Mouse (Mus musculus) lung, postnatal 14 days (tissue): Measurements from ENCODE around the gene C1ra.
"Not testable (repeated sequence)": the region's sequence is repeated elsewhere in the genome, so short reads cannot be mapped to it uniquely, and the experiment has no call there.

Source experiments
- DNase-seq: peaks from one replicate; pipeline ENCODE4 v3.0.0; 2021

The C1ra gene

DNA sequence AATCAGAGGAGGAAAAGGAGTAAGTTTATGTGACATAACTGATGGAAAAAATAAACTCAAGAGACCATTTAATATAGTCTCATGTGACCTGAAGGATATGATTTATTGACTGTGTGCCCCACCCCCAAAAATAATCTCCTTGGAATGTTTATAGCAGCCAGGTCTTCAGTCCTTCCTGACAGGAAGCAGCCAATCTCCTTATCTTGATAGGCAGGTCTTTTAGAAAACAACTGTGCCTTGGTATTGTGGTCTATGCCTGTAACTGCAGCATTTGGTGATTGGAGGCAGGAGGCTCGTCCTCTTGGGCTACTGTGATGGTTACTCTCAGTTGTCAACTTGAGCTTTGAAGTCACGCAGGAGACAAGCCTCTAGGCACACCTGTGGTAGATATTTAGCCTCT is 24.7 kb upstream of the C1ra start:
- no peak for DNase-seq

- DNase-seq: no peak
Measured at GRCm38 (mm10) chr6:124488952-124489351, 23.3 kb upstream of the C1ra start.

DNA sequence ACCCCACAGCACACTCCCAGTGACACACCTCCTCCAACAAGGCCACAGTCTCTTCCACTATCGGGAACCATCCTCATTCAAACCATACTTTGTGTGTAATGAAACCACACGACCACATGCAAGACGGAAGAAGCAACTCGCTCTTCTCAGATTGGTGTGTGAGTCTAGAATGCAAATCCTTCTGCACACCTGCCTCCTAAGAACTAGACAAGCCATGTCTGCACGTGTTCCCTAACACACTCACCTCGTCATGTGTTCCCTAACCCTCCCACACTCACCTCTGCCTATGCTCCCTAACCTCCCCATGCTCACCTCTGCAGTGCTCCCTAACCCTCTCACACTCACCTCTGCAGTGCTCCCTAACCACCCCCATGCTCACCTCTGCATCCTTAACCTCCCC is 20.8 kb upstream of the C1ra start:
- no peak for DNase-seq

DNA sequence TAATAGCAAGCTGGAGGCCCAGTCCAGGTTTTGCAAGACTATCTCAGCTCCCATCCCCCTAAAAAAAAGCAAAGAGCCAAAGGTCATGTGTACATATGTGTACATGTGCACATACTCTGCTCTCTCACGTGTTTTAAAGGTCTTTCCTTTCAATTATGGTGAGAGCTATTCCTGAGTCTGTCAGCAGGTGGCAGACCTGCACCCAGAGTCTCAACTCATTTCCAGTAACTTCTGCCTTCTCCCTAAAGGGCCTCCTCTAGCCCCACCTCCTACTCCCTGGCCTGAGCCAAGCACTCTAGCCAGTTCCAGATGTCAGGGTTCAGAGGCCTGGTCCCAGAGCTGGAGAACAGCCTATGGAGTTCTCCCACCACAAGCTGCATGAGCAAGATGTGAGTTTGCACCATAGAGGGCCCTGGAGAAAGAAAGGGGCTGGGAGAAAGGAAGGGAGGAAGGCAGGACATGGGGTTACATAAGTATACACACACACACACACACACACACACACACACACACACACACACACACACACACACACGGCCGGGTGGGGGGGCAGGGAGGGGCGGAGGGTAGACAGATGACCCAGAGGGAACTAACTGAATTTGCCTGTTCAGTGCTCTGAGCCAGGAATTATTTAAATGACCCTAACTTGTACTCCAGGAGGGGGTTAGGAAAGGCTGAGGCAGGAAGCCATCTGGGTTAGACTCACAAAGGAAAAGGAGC is 19.2 kb upstream of the C1ra start, which contains the start of gene C1rl:
Gene C1rl, plus strand, starts transcription at position 272 of the 720 bp plus-strand sequence.
- DNase-seq: peak; percentile 80

DNA sequence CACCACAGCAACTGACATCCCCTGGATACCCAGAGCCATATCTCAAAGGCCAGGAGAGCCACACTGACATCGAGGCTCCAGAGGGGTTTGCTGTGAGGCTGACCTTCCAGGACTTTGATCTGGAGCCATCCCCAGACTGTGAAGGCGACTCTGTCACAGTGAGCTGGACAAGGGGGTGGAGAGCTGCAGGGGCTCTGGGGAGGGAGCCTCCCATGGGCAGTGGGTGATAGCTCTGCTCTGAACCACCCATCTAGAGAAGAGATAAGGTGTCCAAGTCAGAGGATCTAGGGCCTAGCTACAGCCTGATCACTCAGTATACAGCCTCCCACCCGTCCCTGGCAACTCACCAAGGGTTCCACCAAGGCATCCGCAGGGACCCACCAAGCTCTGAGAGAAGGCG is 18.3 kb upstream of the C1ra start:
- DNase-seq: no peak

- no peak for DNase-seq
Measured at GRCm38 (mm10) chr6:124496054-124496453, 16.2 kb upstream of the C1ra start.

GRCm38 (mm10) chr6:124499914-124500566 is 12.2 kb upstream of the C1ra start:
- no peak for DNase-seq

DNA sequence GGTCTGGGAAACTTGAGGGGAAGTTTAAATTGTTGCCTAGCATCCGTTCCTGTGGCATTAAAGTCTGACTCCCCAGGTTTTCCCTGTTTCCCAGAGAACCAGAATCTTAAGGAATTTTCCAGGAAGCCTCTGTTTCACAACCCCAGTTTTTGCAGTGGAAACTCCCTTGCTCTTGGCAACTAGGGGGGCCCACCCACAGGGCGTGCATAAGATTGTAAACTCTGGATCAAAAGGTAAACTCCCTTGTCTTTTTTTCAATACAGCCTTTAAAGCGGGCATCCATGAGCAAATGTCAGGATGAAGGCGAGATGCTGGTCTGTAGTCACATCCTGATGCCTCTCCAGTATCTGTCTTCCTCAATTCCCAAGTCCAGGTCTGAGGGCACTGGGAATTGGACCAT is 10.7 kb upstream of the C1ra start:
- DNase-seq: no peak

- no peak for DNase-seq
Measured at GRCm38 (mm10) chr6:124502021-124502420, 10.2 kb upstream of the C1ra start.

DNA sequence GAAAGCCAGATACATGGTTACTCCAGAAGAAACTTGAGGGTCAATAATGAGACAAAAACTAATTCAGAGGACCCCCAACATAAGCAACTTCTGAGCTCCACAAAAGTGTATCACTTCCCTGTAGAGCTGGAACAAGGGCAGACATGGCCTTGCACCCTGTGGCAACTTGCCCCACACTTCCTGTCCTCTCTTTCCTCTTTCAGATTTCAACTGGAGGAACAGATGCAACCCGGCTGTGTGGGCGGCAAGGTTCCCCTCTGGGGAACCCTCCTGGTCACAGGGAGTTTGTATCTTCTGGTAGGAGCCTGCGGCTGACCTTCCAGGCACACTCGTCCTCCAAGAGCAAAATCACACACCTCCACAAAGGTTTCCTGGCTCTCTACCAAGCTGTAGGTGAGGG is 7.2 kb upstream of the C1ra start:
- DNase-seq: peak; percentile 29

- no peak for DNase-seq
Measured at GRCm38 (mm10) chr6:124506991-124507390, 5.2 kb upstream of the C1ra start.

GRCm38 (mm10) chr6:124508292-124508691 is 3.9 kb upstream of the C1ra start:
- no peak for DNase-seq

- DNase-seq: not testable (repeated sequence)
Measured at GRCm38 (mm10) chr6:124509192-124509591, 3.0 kb upstream of the C1ra start.

DNA sequence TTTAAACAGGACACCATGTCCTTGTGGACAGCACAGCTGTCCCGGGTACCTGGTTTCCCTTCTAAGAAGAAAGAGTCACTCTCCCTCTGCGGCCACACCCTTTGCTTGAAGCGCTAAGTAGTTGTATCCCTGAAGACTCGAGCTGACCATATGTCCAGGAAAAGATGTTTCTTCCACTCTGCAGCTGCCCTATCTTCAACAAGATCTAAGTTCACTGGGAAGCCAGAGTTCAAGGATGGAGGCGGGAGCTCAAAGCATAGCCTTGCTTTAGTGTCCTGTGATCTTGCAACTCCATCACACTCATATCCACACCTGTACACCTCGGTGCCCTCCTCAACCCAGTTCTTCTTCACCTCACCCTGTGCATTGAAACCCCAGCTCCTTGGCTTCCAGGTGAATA is 269 bp upstream of the C1ra start:
- DNase-seq: no peak

GRCm38 (mm10) chr6:124517733-124518132 is 5.5 kb downstream of the C1ra start:
- DNase-seq: not testable (repeated sequence)

DNA sequence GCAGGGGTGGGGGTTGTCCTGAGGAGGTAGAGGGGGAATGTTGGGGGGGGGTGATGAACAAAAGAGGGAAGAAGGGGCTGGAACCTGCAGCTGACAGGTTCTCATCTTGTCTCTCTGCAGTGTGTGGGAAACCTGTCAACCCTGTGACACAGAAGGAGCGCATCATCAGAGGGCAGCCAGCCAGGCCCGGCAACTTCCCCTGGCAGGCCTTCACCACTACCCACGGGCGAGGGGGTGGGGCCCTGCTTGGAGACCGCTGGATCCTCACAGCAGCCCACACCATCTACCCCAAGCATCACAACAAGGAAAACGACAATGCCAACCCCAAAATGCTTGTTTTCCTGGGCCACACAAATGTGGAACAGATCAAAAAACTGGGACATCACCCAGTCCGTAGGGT is 9.9 kb downstream of the C1ra start:
- not testable (repeated sequence) for DNase-seq

DNA sequence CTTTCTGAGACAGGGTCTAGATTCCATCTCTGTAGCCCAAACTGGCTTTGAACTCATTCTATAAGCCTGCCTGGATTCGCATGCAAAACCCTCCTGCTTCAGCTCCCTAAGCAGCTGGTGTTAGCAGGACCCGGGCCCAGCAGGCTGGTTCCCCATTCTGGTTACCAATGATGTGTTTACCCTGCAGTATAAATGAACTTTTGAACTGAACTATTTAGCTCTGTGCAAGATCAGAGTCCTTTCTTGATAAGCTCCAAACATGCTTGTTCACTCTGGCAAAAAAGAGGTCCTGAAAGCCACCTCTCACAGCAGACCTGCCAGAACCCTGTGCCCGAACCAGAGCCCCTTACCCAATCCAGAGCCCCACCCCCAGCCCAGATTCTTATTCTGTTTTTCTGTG is 15.7 kb downstream of the C1ra start:
- DNase-seq: no peak

DNA sequence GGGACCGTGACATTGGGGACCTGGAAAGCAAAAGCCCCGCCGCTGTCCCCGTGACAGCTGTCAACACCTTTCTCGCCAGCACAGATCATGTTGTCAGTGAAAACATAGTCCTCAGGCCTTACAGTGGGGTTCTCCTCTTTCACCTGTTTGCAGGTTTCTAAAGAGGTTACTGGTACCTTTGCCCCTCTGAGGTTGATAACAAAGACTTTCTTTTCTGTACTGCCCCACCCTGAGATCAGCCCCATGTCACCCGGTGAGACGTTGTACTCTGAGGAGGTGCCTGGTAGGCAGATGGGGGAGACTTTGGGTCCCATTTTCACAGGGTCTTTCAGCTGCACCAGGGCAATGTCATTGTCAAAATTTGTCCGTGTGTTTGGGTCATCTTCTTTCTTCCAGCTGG is 18.9 kb downstream of the C1ra start:
- DNase-seq: no peak

DNA sequence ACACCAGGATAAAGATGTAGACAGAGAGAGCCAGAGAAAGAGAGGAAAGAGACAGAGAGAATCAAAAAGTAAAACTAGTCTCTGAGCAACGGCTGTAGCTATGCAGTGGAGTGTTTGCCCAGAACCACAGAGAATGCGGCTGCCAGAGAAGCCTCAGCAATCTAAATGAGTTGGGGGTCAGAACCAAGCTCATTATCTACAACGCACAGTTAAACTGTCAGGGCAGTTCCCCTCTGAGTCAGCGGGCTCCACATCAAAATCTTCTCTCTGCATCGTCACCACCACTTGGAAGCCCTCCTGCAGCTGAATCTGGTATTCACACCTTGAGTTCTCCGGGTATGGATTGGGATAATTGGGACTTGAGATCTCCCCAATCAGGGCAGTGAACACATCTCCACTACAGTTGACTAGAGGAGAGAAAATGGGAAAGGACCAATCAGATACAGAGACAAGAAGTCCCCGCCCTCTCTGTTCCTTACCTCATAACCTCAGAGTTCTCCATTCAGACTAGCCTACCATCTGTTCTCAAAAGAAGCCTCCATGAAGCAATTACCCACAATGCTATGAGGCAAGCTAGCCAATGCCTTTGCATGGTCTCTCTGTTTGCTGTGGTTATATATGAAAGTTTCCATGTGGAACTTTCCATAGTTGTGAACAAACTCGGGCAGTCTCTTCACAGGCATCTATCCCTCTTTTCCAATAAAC is 24.1 kb downstream of the C1ra start:
- not testable (repeated sequence) for DNase-seq

DNA sequence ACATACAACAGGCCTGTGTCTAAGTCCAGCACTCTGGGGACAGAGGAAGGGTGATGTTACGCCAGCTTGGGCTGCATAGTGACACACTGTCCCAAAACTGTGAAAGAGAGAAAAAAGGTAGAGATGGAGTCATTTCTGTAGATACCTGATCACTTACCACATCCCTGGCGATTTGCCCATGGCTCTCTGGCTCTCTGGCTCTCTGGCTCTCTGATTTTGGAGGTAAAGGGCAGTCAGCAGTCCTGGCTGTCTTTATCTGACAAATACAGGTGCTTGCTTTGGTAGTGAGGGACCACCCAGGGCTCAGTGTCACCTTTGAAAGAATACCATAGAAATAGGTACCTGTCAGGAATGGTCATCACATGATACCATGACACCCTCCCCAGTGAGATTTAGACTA is 29.0 kb downstream of the C1ra start:
- DNase-seq: not testable (repeated sequence)

GRCm38 (mm10) chr6:124542284-124542683 is 30.1 kb downstream of the C1ra start, which contains the start of gene C1s1:
Gene C1s1 (minus strand): TSS chr6:124542359.
- DNase-seq: peak; percentile 74

DNA sequence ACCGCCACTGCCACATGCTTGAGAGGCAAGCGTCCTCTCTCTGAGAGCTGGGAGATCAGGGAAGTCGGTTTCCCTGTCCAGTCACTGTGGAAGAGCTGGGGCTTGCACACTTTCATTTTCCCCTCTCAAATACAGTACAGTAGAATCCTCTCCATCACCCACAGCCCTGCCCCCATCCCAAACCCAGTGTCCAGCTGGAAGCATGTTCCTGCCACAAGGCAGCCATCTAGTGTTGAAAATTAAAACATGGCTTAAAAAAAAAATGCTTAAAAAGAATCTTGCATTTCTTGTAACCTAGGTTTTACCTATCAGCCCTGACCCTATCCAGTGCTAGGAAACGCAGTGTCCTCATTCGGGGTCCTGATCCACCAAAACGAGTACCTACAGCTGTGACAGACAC is 32.3 kb downstream of the C1ra start:
- no peak for DNase-seq

DNA sequence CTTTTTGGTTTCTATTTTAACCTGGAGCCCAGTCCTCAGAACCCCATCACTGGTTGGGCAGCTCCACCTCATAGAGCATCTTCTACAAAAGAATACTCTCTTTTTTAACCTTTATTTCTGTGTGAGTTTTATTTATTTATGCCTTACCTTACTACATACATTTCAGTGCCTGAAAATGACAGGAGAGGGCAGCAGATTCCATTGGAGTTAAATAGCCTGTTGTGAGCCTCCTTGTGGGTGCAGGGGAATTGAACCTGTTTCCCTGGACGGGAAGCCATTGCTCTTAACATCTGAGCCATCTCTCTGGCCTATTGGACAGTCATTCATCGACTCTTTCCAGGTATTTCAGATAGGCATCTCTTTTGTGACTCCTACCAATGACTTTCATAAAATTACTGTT is 33.2 kb downstream of the C1ra start:
- DNase-seq: no peak

DNA sequence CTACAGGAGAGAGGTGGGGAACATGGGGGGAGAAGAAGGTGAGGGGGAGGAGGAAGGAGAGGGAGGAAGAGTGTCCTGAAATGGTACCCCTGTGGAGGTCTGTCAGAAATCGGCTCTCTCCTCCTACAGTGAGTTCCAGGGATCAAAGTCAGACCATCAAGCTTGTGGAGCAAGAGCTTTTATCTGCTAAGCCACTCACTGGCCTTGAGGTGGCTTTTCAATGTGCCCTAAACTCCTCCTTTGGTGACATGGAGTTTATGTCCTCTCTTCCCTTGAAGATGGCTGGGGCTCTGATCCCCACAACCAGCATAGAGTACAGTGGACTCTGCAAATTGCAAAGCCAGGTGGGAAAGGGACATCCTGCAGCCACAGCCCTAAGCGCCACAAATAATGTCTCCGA is 35.8 kb downstream of the C1ra start:
- not testable (repeated sequence) for DNase-seq
